Mouse (Mus musculus): ENCODE results near the gene Olfr1339. TPM values are rescaled to one million over a fixed set of nuclear protein-coding genes. Genes with fewer than 3 reads are reported as not detected.

Olfr1339 gene
- total RNA-seq (2012; rRNA removed) = not detected in 2 replicates
- not detected for polyA plus RNA-seq (2012; ENCODE audit: insufficient read depth in 1 of 2, insufficient read length in 2 of 2, low read depth in 1 of 2, low replicate concordance in 2 of 2, missing spikeins in 1 of 2)

- no peak within 1 kb of the TSS for H3K9ac ChIP-seq (ENCODE audit: control insufficient read depth, low read depth, low read length, poor library complexity, severe bottlenecking)
- no peak for TF ChIP-seq MYB (IDR thresholded peaks at IDR 0.05; ENCODE audit: low read depth, low read length)
- no peak for TF ChIP-seq MYC (IDR thresholded peaks at IDR 0.05; ENCODE audit: low read depth, low read length)
- no peak for TF ChIP-seq JUND (IDR thresholded peaks at IDR 0.05; ENCODE audit: low read depth, low read length)
- no peak for TF ChIP-seq TCF12 (IDR thresholded peaks at IDR 0.05; ENCODE audit: low read depth, low read length)
- no peak for TF ChIP-seq CHD2 (IDR thresholded peaks at IDR 0.05; ENCODE audit: low read length)
- no peak for TF ChIP-seq EP300 (IDR thresholded peaks at IDR 0.05; ENCODE audit: low read depth in 1 of 2, low read length in 2 of 2)
- no peak for TF ChIP-seq NELFE (IDR thresholded peaks at IDR 0.05; ENCODE audit: low read depth, low read length)
- no peak for TF ChIP-seq ETS1 (IDR thresholded peaks at IDR 0.05; ENCODE audit: low read depth, low read length)
- no peak for TF ChIP-seq E2F4 (IDR thresholded peaks at IDR 0.05; ENCODE audit: borderline replicate concordance, low read depth, low read length)
- no peak for TF ChIP-seq UBTF (IDR thresholded peaks at IDR 0.05; ENCODE audit: borderline replicate concordance, insufficient read depth, low read depth, low read length)
- no peak for TF ChIP-seq BHLHE40 (IDR thresholded peaks at IDR 0.05; ENCODE audit: borderline replicate concordance, low read depth, low read length)
- no peak for TF ChIP-seq RAD21 (IDR thresholded peaks at IDR 0.05; ENCODE audit: low read depth, low read length)
- TF ChIP-seq ZNF384 (IDR thresholded peaks at IDR 0.05; ENCODE audit: low read depth, low read length) = no peak
- no peaks in the 10 kb centered on the region for H3K4me1 ChIP-seq (ENCODE audit: control insufficient read depth in 1 of 2, insufficient read depth in 2 of 2, low read length in 2 of 2)
- no peak within 1 kb of the TSS for H3K27ac ChIP-seq (ENCODE audit: control insufficient read depth, low read depth, low read length)
- H3K4me3 ChIP-seq (ENCODE audit: control insufficient read depth in 1 of 2, insufficient read depth in 1 of 2, low read depth in 2 of 2, low read length in 2 of 2) = no peak within 1 kb of the TSS
- H3K9me3 ChIP-seq (replicated peaks; ENCODE audit: insufficient read depth, low read length) = no peaks in the 10 kb centered on the region
- DNase-seq (ENCODE audit: low read depth, low spot score) = no peak
- H3K36me3 ChIP-seq (ENCODE audit: control insufficient read depth in 1 of 2, insufficient read depth in 2 of 2, low read length in 2 of 2) = no peaks in the 10 kb centered on the region
- no peaks in the 10 kb centered on the region for H3K79me2 ChIP-seq (ENCODE audit: control insufficient read depth, insufficient read depth, low read length, poor library complexity)
- H3K27me3 ChIP-seq (ENCODE audit: control insufficient read depth in 1 of 2, insufficient read depth in 2 of 2, low read length in 2 of 2) = no peaks in the 10 kb centered on the region; a peak in 1 of 4 replicates
These were observed at the start of gene Olfr1339 for GRCm38 (mm10) chr4:118731875-118732274. TSS of gene Olfr1339 (plus strand) at chr4:118732175.

- Histone ChIP-seq H3K4me1 (ENCODE audit: control insufficient read depth in 1 of 2, insufficient read depth in 2 of 2, low read length in 2 of 2) (no peaks in the 10 kb centered on the region), H3K9ac (ENCODE audit: control insufficient read depth, low read depth, low read length, poor library complexity, severe bottlenecking) (no peak overlapping the region), H3K9me3 (replicated peaks; ENCODE audit: insufficient read depth, low read length) (no peaks in the 10 kb centered on the region), H3K27me3 (ENCODE audit: control insufficient read depth in 1 of 2, insufficient read depth in 2 of 2, low read length in 2 of 2) (peaks cover 0 to 1% of the 10 kb centered on the region in 2 experiments; a peak in 1 of 4 replicates), H3K4me3 (ENCODE audit: control insufficient read depth in 1 of 2, insufficient read depth in 1 of 2, low read depth in 2 of 2, low read length in 2 of 2) (no peak overlapping the region), H3K27ac (ENCODE audit: control insufficient read depth, low read depth, low read length) (no peak overlapping the region), H3K79me2 (ENCODE audit: control insufficient read depth, insufficient read depth, low read length, poor library complexity) (no peaks in the 10 kb centered on the region), H3K36me3 (ENCODE audit: control insufficient read depth in 1 of 2, insufficient read depth in 2 of 2, low read length in 2 of 2) (no peaks in the 10 kb centered on the region)
- no peak for DNase-seq (ENCODE audit: low read depth, low spot score)
- no peak for TF ChIP-seq JUND (IDR thresholded peaks at IDR 0.05; ENCODE audit: low read depth, low read length)
- no peak for TF ChIP-seq CHD2 (IDR thresholded peaks at IDR 0.05; ENCODE audit: low read length)
- no peak for TF ChIP-seq POLR2AphosphoS5 (IDR thresholded peaks at IDR 0.05; ENCODE audit: borderline replicate concordance, low read depth, low read length)
- no peak for TF ChIP-seq HCFC1 (IDR thresholded peaks at IDR 0.05; ENCODE audit: low read depth, low read length)
- no peak for TF ChIP-seq NRF1 (IDR thresholded peaks at IDR 0.05; ENCODE audit: insufficient read depth, low read depth, low read length, poor library complexity, severe bottlenecking)
- no peak for TF ChIP-seq MEF2A (IDR thresholded peaks at IDR 0.05; ENCODE audit: extremely low read depth, insufficient replicate concordance, low read depth, low read length, poor library complexity, severe bottlenecking)
- TF ChIP-seq ZNF384 (IDR thresholded peaks at IDR 0.05; ENCODE audit: low read depth, low read length) = no peak
- TF ChIP-seq MAX (IDR thresholded peaks at IDR 0.05; ENCODE audit: low read length) = no peak
- no peak for TF ChIP-seq EP300 (IDR thresholded peaks at IDR 0.05; ENCODE audit: low read depth in 1 of 2, low read length in 2 of 2)
- TF ChIP-seq MAFK (IDR thresholded peaks at IDR 0.05; ENCODE audit: borderline replicate concordance, low read depth, low read length) = no peak
- TF ChIP-seq TAL1 (IDR thresholded peaks at IDR 0.05; ENCODE audit: low read length) = no peak
- no peak for TF ChIP-seq RAD21 (IDR thresholded peaks at IDR 0.05; ENCODE audit: low read depth, low read length)
- TF ChIP-seq MAZ (IDR thresholded peaks at IDR 0.05; ENCODE audit: low read depth, low read length) = no peak
- no peak for TF ChIP-seq ZMIZ1 (IDR thresholded peaks at IDR 0.05; ENCODE audit: low read depth, low read length)
- TF ChIP-seq E2F4 (IDR thresholded peaks at IDR 0.05; ENCODE audit: borderline replicate concordance, low read depth, low read length) = no peak
- TF ChIP-seq CTCF (IDR thresholded peaks at IDR 0.05 in 2 of 3, conservative IDR thresholded peaks at IDR 0.05 in 1 of 3; ENCODE audit: control insufficient read depth in 1 of 3, insufficient read depth in 1 of 3, low read depth in 2 of 3, low read length in 3 of 3, poor library complexity in 1 of 3, severe bottlenecking in 1 of 3) = no peak
- TF ChIP-seq MXI1 (IDR thresholded peaks at IDR 0.05; ENCODE audit: low read depth, low read length) = no peak
- no peak for TF ChIP-seq CHD1 (IDR thresholded peaks at IDR 0.05; ENCODE audit: low read depth, low read length)
- TF ChIP-seq TCF12 (IDR thresholded peaks at IDR 0.05; ENCODE audit: low read depth, low read length) = no peak
- TF ChIP-seq TBP (IDR thresholded peaks at IDR 0.05; ENCODE audit: low read depth, low read length) = no peak
These were observed 44.9 kb upstream of the Olfr1339 start for GRCm38 (mm10) chr4:118687086-118687485.
